Mouse (Mus musculus): ENCODE measurements around the gene Gtsf2. TPM values are rescaled to one million over a fixed set of nuclear protein-coding genes. Genes with fewer than 3 reads are reported as not detected.

Gtsf2 gene
- total and polyA plus RNA-seq, 2 experiments from 2014 or later = not detected

DNA sequence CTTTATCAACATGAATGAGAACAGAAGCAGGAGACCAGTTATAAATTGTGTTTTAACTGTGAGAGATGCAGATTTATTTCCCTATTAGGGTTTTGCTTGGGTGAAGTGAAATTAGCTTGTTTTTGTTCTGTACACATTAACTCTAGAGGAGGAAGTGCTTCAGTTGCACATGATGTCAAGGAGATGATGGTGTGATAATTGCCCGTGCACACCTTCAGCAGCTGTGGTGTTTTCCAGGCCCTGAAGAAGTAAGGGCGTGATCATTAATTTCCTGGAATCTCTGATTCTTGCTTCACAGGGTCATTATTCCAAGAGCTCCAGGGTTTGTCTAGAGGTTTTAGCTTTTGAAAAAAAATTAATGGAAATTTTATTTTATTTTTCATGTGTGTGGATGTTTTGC lies 31.9 kb upstream of the Gtsf2 start:
- Histone ChIP-seq H3K4me3 (ENCODE audit: low read depth, low read length) (no peak overlapping the region), H3K27ac (ENCODE audit: low read depth, low read length) (no peak overlapping the region), H3K4me1 (ENCODE audit: insufficient read depth) (peaks cover 10% of the 10 kb centered on the region; the same call in 1 of the 2 replicates), H3K36me3 (ENCODE audit: insufficient read depth) (no peaks in the 10 kb centered on the region), H3K9ac (no peak overlapping the region), H3K4me2 (ENCODE audit: low read depth) (no peak overlapping the region), H3K27me3 (ENCODE audit: insufficient read depth, low read length) (no peaks in the 10 kb centered on the region), H3K9me3 (ENCODE audit: low read length) (no peaks in the 10 kb centered on the region)
- no peak for TF ChIP-seq CTCF (IDR thresholded peaks at IDR 0.05; ENCODE audit: low read depth)
- ATAC-seq (no peak), DNase-seq (no peak)
- 85% methylated on average over 2 of the region's 2 CpGs for WGBS

DNA sequence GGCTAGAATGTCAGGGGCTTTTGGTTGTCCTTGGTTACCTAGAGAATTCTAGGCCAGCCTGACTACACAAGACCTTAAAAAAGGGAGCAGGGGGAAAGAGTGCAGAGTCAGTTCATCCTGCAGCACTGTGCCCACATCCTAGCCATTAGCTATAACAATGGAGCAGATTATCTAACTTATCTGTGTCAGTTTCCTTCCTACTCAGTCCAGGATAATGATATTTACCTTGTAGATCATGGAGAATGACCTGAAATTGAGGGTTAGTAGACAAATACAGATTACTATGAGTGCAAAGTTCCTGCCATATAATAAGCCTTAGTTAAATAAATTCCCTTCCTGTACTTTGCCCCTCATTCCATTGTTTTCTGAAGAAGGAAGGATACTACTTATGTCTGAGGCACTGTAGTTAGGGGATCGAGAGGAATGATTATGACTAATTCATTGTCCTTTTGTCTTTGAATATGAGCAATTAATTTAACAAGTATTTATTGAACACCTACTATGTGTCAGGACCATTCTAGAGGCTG lies 30.9 kb upstream of the Gtsf2 start:
- peaks cover under 1% of the 10 kb centered on the region; the same call in 1 of the 2 replicates for H3K4me1 ChIP-seq (ENCODE audit: insufficient read depth)
- no peak for ATAC-seq
- WGBS = 80% methylated on average over 1 of the region's 1 CpGs
- H3K27me3 ChIP-seq (ENCODE audit: insufficient read depth, low read length) = no peaks in the 10 kb centered on the region
- no peaks in the 10 kb centered on the region for H3K36me3 ChIP-seq (ENCODE audit: insufficient read depth)
- no peak for TF ChIP-seq CTCF (IDR thresholded peaks at IDR 0.05; ENCODE audit: low read depth)
- no peaks in the 10 kb centered on the region for H3K9me3 ChIP-seq (ENCODE audit: low read length)
- H3K9ac ChIP-seq = no peak overlapping the region
- H3K27ac ChIP-seq (ENCODE audit: low read depth, low read length) = no peak overlapping the region
- H3K4me2 ChIP-seq (ENCODE audit: low read depth) = no peak overlapping the region
- no peak overlapping the region for H3K4me3 ChIP-seq (ENCODE audit: low read depth, low read length)
- no peak for DNase-seq

DNA sequence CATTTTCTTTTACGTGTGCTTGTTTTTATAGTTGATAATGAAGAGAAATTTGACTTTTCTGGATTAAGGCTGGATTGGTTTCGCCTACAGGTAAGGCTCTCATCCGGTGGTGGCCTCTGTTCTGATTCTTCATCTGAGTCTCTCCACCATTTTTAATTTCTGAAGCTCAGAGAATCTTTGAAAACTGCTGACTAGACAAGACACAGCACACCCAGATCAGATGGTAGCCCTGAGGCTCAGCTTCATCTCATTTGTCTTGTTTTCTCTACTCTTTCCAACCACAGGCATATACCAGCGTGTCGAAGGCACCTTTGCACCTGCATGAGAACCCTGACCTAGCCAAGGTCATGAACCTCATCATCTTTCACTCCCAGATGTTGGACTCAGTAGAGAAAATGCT lies 25.5 kb upstream of the Gtsf2 start:
- WGBS = 87% methylated on average over 5 of the region's 5 CpGs
- Histone ChIP-seq H3K27ac (ENCODE audit: low read depth, low read length) (no peak overlapping the region), H3K36me3 (ENCODE audit: insufficient read depth) (no peaks in the 10 kb centered on the region), H3K4me3 (ENCODE audit: low read depth, low read length) (no peak overlapping the region), H3K9me3 (ENCODE audit: low read length) (no peaks in the 10 kb centered on the region), H3K9ac (no peak overlapping the region), H3K4me1 (ENCODE audit: insufficient read depth) (no peaks in the 10 kb centered on the region), H3K27me3 (ENCODE audit: insufficient read depth, low read length) (no peaks in the 10 kb centered on the region), H3K4me2 (ENCODE audit: low read depth) (no peak overlapping the region)
- no peak for DNase-seq
- no peak for ATAC-seq
- TF ChIP-seq CTCF (IDR thresholded peaks at IDR 0.05; ENCODE audit: low read depth) = no peak

DNA sequence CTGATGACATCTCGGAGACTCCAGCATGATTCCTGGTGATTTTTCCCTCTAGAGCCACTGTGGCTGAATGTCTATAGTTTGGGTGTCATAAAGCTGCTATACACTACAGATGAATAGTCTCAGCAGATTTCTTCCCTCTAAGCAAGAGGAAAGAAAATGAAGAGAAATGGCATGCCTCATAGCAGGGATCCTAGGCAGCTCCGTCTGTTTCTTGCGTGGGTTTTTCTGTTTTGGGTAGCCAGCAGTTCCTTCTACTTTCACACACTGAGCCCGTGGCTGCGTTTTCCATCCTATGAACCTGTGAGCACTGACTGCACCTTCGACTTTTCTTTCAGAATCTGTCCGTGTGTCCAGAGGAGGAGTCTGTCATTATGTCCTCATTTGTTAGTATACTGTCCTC lies 24.9 kb upstream of the Gtsf2 start:
- Histone ChIP-seq H3K27me3 (ENCODE audit: insufficient read depth, low read length) (no peaks in the 10 kb centered on the region), H3K4me3 (ENCODE audit: low read depth, low read length) (no peak overlapping the region), H3K36me3 (ENCODE audit: insufficient read depth) (no peaks in the 10 kb centered on the region), H3K4me2 (ENCODE audit: low read depth) (no peak overlapping the region), H3K9ac (no peak overlapping the region), H3K4me1 (ENCODE audit: insufficient read depth) (no peaks in the 10 kb centered on the region), H3K27ac (ENCODE audit: low read depth, low read length) (no peak overlapping the region), H3K9me3 (ENCODE audit: low read length) (no peaks in the 10 kb centered on the region)
- ATAC-seq (no peak), DNase-seq (no peak)
- 87% methylated on average over 7 of the region's 7 CpGs for WGBS
- no peak for TF ChIP-seq CTCF (IDR thresholded peaks at IDR 0.05; ENCODE audit: low read depth)

- no peak overlapping the region for H3K4me2 ChIP-seq (ENCODE audit: low read depth)
- no peaks in the 10 kb centered on the region for H3K36me3 ChIP-seq (ENCODE audit: insufficient read depth)
- H3K4me1 ChIP-seq (ENCODE audit: insufficient read depth) = no peaks in the 10 kb centered on the region
- H3K9ac ChIP-seq = no peak overlapping the region
- 39% methylated on average over 3 of the region's 3 CpGs for WGBS
- DNase-seq (no peak), ATAC-seq (no peak)
- no peak for TF ChIP-seq CTCF (IDR thresholded peaks at IDR 0.05; ENCODE audit: low read depth)
- no peaks in the 10 kb centered on the region for H3K9me3 ChIP-seq (ENCODE audit: low read length)
- no peak overlapping the region for H3K4me3 ChIP-seq (ENCODE audit: low read depth, low read length)
- H3K27ac ChIP-seq (ENCODE audit: low read depth, low read length) = no peak overlapping the region
- no peaks in the 10 kb centered on the region for H3K27me3 ChIP-seq (ENCODE audit: insufficient read depth, low read length)
Measured at GRCm38 (mm10) chr15:103472265-103472664, 24.0 kb upstream of the Gtsf2 start.

GRCm38 (mm10) chr15:103471488-103472194 lies 23.4 kb upstream of the Gtsf2 start:
- Histone ChIP-seq H3K4me3 (ENCODE audit: low read depth, low read length) (no peak overlapping the region), H3K9me3 (ENCODE audit: low read length) (no peaks in the 10 kb centered on the region), H3K27ac (ENCODE audit: low read depth, low read length) (no peak overlapping the region), H3K4me1 (ENCODE audit: insufficient read depth) (no peaks in the 10 kb centered on the region), H3K9ac (no peak overlapping the region), H3K4me2 (ENCODE audit: low read depth) (no peak overlapping the region), H3K27me3 (ENCODE audit: insufficient read depth, low read length) (no peaks in the 10 kb centered on the region), H3K36me3 (ENCODE audit: insufficient read depth) (no peaks in the 10 kb centered on the region)
- no peak for ATAC-seq
- no peak for DNase-seq
- 82% methylated on average over 7 of the region's 7 CpGs for WGBS
- TF ChIP-seq CTCF (IDR thresholded peaks at IDR 0.05; ENCODE audit: low read depth) = no peak

DNA sequence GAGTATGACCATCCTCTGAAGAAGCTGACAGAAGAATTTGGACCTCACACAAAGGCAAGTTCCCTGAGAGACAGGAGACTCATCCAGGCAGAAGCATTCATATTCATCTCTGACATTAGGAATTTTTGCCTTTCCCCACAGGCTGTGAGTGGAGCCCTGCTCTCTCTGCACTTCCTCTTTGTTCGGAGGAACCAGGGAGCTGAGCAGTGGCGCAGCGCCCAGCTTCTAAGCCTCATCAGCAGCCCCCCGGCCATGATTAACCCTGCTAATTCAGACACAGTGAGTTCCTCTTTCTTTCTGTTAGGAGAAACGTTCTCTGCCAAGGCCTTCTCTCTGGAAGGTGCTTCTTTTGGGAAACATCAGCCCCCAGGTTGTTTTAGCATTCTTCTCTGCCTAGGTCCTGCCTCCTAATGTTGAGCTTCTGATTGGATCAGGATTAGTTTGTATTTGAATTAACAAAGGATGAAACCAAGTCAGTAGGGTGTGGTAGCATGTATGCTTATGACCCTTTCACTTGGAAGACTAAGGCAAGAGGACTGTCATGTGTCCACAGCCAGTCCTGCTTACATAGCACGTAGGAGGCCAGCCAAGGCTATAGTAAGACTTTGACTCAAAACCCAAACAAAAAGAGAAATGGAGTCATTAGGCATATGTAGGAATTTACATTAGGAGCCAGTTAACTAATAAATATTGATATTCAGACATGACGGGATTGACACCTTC lies 14.4 kb upstream of the Gtsf2 start:
- H3K27ac ChIP-seq (ENCODE audit: low read depth, low read length) = no peak overlapping the region
- no peaks in the 10 kb centered on the region for H3K9me3 ChIP-seq (ENCODE audit: low read length)
- no peak overlapping the region for H3K4me3 ChIP-seq (ENCODE audit: low read depth, low read length)
- no peak overlapping the region for H3K9ac ChIP-seq
- H3K4me1 ChIP-seq (ENCODE audit: insufficient read depth) = no peaks in the 10 kb centered on the region
- no peak overlapping the region for H3K4me2 ChIP-seq (ENCODE audit: low read depth)
- ATAC-seq (no peak), DNase-seq (peak; percentile 21)
- WGBS = 52% methylated on average over 7 of the region's 7 CpGs
- TF ChIP-seq CTCF (IDR thresholded peaks at IDR 0.05; ENCODE audit: low read depth) = no peak
- H3K36me3 ChIP-seq (ENCODE audit: insufficient read depth) = no peaks in the 10 kb centered on the region
- H3K27me3 ChIP-seq (ENCODE audit: insufficient read depth, low read length) = no peaks in the 10 kb centered on the region

Measured in forebrain, postnatal 0 days (tissue).